Mouse (Mus musculus): ENCODE data around the gene Strbp. TPM values are rescaled to one million over a fixed set of nuclear protein-coding genes. Genes with fewer than 3 reads are reported as not detected.

Strbp gene
- polyA plus RNA-seq (2016; fragmentation: Nextera tagmentation; extraction: Ambion mirVana) = 112 and 118 TPM in 2 replicates

GRCm38 (mm10) chr2:37703230-37703954 lies at the start of gene Strbp:
Strbp (minus strand) TSS chr2:37703859.
- peak within 1 kb of the TSS; percentile 96 for H3K9ac ChIP-seq
- 0 out of 2 replicates have a peak, but pooled peaks cover 2% of the 10 kb centered on the region for H3K36me3 ChIP-seq (replicated peaks)

DNA sequence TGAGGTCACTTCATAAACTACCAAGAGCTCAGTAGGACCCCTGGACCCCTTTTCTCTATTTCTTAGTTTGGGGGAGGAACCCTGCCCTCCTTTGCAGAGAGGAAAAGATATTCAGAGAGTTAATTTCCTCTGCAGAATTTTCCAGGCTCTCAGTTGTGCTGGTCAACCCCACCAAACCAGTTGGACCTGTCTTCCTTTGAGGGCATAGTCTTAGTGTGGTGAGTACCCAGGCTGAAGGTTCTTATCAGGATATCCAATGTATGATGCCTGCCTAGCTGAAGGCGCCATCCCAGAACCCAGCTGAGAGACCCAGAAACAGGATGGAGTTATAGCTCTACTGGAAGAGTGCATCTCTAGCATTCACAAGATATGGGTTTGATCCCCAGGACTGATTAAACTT lies 47.5 kb upstream of the Strbp start:
- WGBS = 94% methylated on average over 1 of the region's 1 CpGs
- H3K27me3 ChIP-seq = peaks cover 7% of the 10 kb centered on the region
- H3K9me3 ChIP-seq = no peaks in the 10 kb centered on the region
- H3K36me3 ChIP-seq (replicated peaks) = no peaks in the 10 kb centered on the region
- no peak overlapping the region for H3K4me3 ChIP-seq (replicated peaks)
- H3K4me2 ChIP-seq = no peak overlapping the region
- peaks cover 5% of the 10 kb centered on the region; the same call in 1 of the 2 replicates for H3K4me1 ChIP-seq
- no peak overlapping the region for H3K9ac ChIP-seq
- ATAC-seq (ENCODE audit: low FRiP score) = no peak
- H3K27ac ChIP-seq = no peak overlapping the region

More at GRCm38 (mm10) chr2:37703230-37703954, at the start of gene Strbp:
- Histone ChIP-seq H3K9me3 (no peaks in the 10 kb centered on the region), H3K27me3 (0 out of 2 replicates have a peak, but pooled peaks cover 9% of the 10 kb centered on the region), H3K4me3 (replicated peaks) (peak within 1 kb of the TSS; percentile 96), H3K4me2 (peak within 1 kb of the TSS; percentile 83), H3K27ac (peak within 1 kb of the TSS; percentile 94), H3K4me1 (peaks cover 29% of the 10 kb centered on the region)
- ATAC-seq (ENCODE audit: low FRiP score) = peak; percentile 93
- under 1% methylated on average over 93 of the region's 98 CpGs for WGBS

- no peaks in the 10 kb centered on the region for H3K36me3 ChIP-seq (replicated peaks)
- H3K27me3 ChIP-seq = 0 out of 2 replicates have a peak, but pooled peaks cover 4% of the 10 kb centered on the region
- no peak for ATAC-seq (ENCODE audit: low FRiP score)
- peaks cover 5% of the 10 kb centered on the region; the same call in 1 of the 2 replicates for H3K4me1 ChIP-seq
- no peak overlapping the region for H3K27ac ChIP-seq
- no peak overlapping the region for H3K9ac ChIP-seq
- WGBS = 93% methylated on average over 6 of the region's 6 CpGs
- H3K4me3 ChIP-seq (replicated peaks) = no peak overlapping the region
- no peak overlapping the region for H3K4me2 ChIP-seq
- H3K9me3 ChIP-seq = no peaks in the 10 kb centered on the region
These were observed 45.7 kb upstream of the Strbp start for GRCm38 (mm10) chr2:37749323-37749722.

- Histone ChIP-seq H3K27me3 (0 out of 2 replicates have a peak, but pooled peaks cover 4% of the 10 kb centered on the region), H3K9ac (no peak overlapping the region), H3K36me3 (replicated peaks) (no peaks in the 10 kb centered on the region), H3K4me2 (no peak overlapping the region), H3K4me3 (replicated peaks) (no peak overlapping the region), H3K9me3 (no peaks in the 10 kb centered on the region), H3K27ac (no peak overlapping the region), H3K4me1 (peaks cover 5% of the 10 kb centered on the region; the same call in 1 of the 2 replicates)
- ATAC-seq (ENCODE audit: low FRiP score) = no peak
- 54% methylated on average over 10 of the region's 10 CpGs for WGBS
These were observed 44.9 kb upstream of the Strbp start for GRCm38 (mm10) chr2:37748442-37749066.

DNA sequence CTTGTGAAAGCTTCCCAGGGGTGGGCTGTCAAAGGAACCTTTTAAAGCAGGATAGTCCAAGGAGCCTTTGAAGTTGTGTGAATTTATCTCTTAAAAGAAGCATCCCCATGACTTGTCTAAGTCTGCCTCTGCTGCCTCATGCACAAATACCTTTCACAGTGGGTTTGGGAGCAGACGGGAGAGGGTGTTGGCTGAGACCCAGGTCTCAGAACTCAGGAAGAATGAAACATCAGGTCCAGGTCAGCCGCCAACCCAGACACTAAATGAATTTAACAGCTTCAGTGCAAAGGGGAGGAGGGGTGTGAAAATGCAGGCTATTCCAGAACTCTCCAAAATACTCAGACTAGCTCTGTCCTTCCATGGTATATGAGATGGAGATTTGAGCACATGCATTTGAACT lies 44.2 kb upstream of the Strbp start:
- Histone ChIP-seq H3K9me3 (no peaks in the 10 kb centered on the region), H3K4me3 (replicated peaks) (no peak overlapping the region), H3K4me1 (peaks cover 5% of the 10 kb centered on the region; the same call in 1 of the 2 replicates), H3K4me2 (no peak overlapping the region), H3K27ac (no peak overlapping the region), H3K9ac (no peak overlapping the region), H3K27me3 (0 out of 2 replicates have a peak, but pooled peaks cover 4% of the 10 kb centered on the region), H3K36me3 (replicated peaks) (no peaks in the 10 kb centered on the region)
- WGBS = 56% methylated on average over 2 of the region's 2 CpGs
- ATAC-seq (ENCODE audit: low FRiP score) = no peak

DNA sequence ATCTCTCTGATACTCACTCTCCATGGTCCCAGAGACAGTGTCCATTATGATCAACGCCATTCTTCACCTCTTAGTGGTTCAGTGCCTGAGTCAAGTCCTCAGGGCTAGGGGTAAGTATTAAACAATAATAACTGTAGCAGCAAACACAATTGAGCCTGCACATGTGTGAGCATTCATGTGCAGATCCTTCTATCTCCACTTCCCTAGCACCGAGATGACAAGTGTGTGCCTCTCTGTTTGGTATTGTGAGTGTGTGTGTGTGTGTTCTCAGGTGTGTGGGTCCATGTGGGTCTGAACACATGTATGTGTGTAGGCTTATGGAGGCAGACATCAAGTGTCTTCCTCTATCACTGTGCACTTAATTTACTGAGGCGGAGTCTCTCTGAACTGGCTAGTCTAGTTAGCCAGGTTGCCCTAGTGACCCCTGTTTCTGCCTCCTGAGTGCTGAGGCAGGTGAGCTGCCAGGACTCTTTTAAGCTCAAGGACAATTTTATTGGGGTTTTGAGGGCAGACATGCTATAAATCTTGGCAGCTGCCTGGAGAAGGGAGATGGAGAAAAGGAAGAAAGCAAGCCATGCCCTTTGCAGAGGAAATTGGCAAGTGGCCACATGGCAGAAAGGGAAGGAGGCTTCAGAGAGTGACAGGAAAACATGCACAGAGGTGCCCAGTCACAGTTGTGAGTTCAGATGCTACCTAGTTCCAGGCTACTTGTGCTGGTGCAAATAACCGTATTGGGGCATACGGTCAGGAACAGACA lies 42.8 kb upstream of the Strbp start:
- Histone ChIP-seq H3K9ac (no peak overlapping the region), H3K27ac (no peak overlapping the region), H3K27me3 (peaks cover 4% of the 10 kb centered on the region; the same call in 1 of the 2 replicates), H3K36me3 (replicated peaks) (no peaks in the 10 kb centered on the region), H3K4me3 (replicated peaks) (no peak overlapping the region), H3K4me2 (no peak overlapping the region), H3K9me3 (no peaks in the 10 kb centered on the region), H3K4me1 (peaks cover 5% of the 10 kb centered on the region; the same call in 1 of the 2 replicates)
- WGBS = 91% methylated on average over 5 of the region's 5 CpGs
- ATAC-seq (ENCODE audit: low FRiP score) = no peak

DNA sequence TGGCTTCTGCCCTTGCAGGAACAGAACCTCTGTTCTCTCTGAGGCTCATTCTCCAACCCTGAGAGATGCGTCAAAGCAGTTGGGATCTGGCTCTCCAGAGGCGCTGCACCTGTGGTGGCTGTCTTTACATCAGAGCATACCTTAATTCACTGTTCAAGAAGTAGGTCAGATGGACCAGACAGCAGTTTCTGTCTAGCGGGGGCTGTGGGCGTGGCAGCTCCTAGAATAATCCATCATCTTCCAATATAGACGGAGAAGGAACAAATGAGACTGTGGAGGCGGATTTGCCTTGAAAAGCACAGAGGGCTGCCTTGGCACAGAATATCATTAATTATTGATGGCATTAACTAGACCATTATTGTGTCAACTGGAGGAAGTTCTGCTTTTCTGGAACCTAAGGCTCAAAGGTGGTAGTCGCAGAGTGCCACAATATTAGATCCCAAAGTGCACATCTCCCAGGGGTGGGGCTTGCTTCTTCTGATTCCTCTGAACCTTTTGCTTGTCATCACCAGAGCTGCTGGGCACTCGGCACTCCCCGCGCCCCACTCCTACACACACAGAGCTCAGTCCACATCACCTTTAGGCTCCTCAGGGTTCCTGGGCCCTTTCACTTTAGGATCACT lies 41.2 kb upstream of the Strbp start:
- no peak overlapping the region for H3K4me3 ChIP-seq (replicated peaks)
- peaks cover 5% of the 10 kb centered on the region for H3K4me1 ChIP-seq
- peaks cover 4% of the 10 kb centered on the region; the same call in 1 of the 2 replicates for H3K27me3 ChIP-seq
- H3K4me2 ChIP-seq = no peak overlapping the region
- no peak overlapping the region for H3K27ac ChIP-seq
- H3K36me3 ChIP-seq (replicated peaks) = no peaks in the 10 kb centered on the region
- H3K9ac ChIP-seq = no peak overlapping the region
- ATAC-seq (ENCODE audit: low FRiP score) = no peak
- WGBS = 90% methylated on average over 10 of the region's 10 CpGs
- H3K9me3 ChIP-seq = no peaks in the 10 kb centered on the region

- H3K27me3 ChIP-seq = peaks cover 4% of the 10 kb centered on the region; the same call in 1 of the 2 replicates
- ATAC-seq (ENCODE audit: low FRiP score) = no peak
- H3K9ac ChIP-seq = no peak overlapping the region
- no peaks in the 10 kb centered on the region; the same call in 1 of the 2 replicates for H3K4me1 ChIP-seq
- H3K9me3 ChIP-seq = no peaks in the 10 kb centered on the region
- H3K36me3 ChIP-seq (replicated peaks) = no peaks in the 10 kb centered on the region
- WGBS = 84% methylated on average over 20 of the region's 20 CpGs
- H3K4me2 ChIP-seq = no peak overlapping the region
- no peak overlapping the region for H3K27ac ChIP-seq
- H3K4me3 ChIP-seq (replicated peaks) = no peak overlapping the region
These were observed 38.3 kb upstream of the Strbp start for GRCm38 (mm10) chr2:37741806-37742554.

GRCm38 (mm10) chr2:37735807-37736188 lies 32.1 kb upstream of the Strbp start:
- Histone ChIP-seq H3K27ac (no peak overlapping the region), H3K36me3 (replicated peaks) (no peaks in the 10 kb centered on the region), H3K9me3 (no peaks in the 10 kb centered on the region), H3K9ac (no peak overlapping the region), H3K27me3 (no peaks in the 10 kb centered on the region), H3K4me3 (replicated peaks) (no peak overlapping the region), H3K4me1 (peaks cover 12% of the 10 kb centered on the region), H3K4me2 (peak overlapping the region; percentile 41)
- 71% methylated on average over 1 of the region's 1 CpGs for WGBS
- no peak for ATAC-seq (ENCODE audit: low FRiP score)

DNA sequence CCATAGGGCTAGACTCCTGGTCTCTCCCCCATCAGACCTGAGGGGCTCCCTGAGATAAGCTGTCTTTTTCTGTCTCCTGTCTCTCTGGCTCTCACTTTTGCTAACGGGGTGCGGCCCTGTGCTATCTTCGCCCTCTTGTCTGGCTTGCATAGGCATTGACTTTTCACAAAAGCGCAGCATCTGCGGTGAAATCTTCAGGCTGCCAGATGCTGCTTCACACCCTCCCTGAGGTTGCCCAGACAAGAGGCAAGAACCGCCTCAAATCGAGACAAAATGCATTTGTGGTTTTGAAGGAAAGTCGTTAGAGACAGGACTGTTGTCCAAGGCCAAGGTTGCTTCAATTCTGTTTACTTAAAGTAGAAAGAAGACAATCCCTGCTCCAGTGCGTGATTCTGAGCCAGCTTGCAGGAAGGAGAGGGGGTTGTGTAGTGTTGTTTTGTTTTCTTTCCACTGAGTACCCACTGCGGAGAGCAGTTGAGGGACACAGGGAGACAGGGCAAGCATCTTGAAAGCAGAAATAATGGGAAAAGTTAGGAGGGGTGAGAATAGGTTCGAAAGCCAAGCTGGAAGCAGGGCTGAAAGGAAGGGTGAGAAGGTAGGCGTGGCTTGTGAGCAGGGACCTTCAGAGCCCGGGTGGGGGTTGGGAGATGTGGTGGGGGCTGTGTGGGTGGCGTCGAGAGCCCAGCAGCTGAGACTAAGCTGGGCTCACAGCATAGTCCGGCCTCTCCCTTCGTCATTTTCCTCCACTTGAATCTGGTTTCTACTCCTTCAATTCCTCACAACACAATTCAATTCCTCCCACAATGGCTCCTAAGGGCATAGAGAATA lies 31.5 kb upstream of the Strbp start:
- ATAC-seq (ENCODE audit: low FRiP score) = peak; percentile 65; the same call in 1 of the 2 replicates
- no peaks in the 10 kb centered on the region for H3K9me3 ChIP-seq
- 14% methylated on average over 17 of the region's 17 CpGs for WGBS
- H3K4me3 ChIP-seq (replicated peaks) = no peak overlapping the region
- peaks cover 12% of the 10 kb centered on the region for H3K4me1 ChIP-seq
- no peaks in the 10 kb centered on the region for H3K27me3 ChIP-seq
- no peak overlapping the region for H3K9ac ChIP-seq
- H3K27ac ChIP-seq = peak overlapping the region; percentile 51; the same call in 1 of the 2 replicates
- H3K36me3 ChIP-seq (replicated peaks) = no peaks in the 10 kb centered on the region
- H3K4me2 ChIP-seq = peak overlapping the region; percentile 41

Measured in forebrain, embryonic 12.5 days (tissue).